Mouse (Mus musculus): ENCODE results near the gene Mfng. TPM values are rescaled to one million over a fixed set of nuclear protein-coding genes. Genes with fewer than 3 reads are reported as not detected.

The Mfng gene
- polyA plus RNA-seq, 2 experiments, result 2.9 to 3.4 TPM

- ATAC-seq (ENCODE audit: insufficient read depth) (no peak), DNase-seq (ENCODE audit: low read depth in 3 of 3, low spot score in 3 of 3) (no peak)
- Histone ChIP-seq H3K4me1 (replicated peaks; ENCODE audit: control insufficient read depth in 2 of 2, insufficient read depth in 2 of 2, low read length in 1 of 2) (peaks cover 0 to 3% of the 10 kb centered on the region in 2 experiments; a peak in 1 of 4 replicates), H3K9ac (replicated peaks) (no peak overlapping the region), H3K27me3 (ENCODE audit: control insufficient read depth, insufficient read depth, low read length) (no peaks in the 10 kb centered on the region), H3K4me3 (ENCODE audit: insufficient read depth in 1 of 2, low read depth in 2 of 2, low read length in 2 of 2) (no peak overlapping the region), H3K36me3 (replicated peaks; ENCODE audit: control insufficient read depth, insufficient read depth, low read depth) (no peaks in the 10 kb centered on the region), H3K27ac (no peak overlapping the region), H3K9me3 (ENCODE audit: control insufficient read depth, low read length) (no peaks in the 10 kb centered on the region), H3K4me2 (ENCODE audit: low read depth) (no peak overlapping the region)
- TF ChIP-seq EP300 (IDR thresholded peaks at IDR 0.05; ENCODE audit: low read depth) (no peak), CTCF (IDR thresholded peaks at IDR 0.05; ENCODE audit: low read depth) (no peak)
- 71% methylated on average over 7 of the region's 7 CpGs for WGBS (ENCODE audit: insufficient replicate concordance)
Observed at GRCm38 (mm10) chr15:78785258-78785657, 12.0 kb upstream of the Mfng start.

DNA sequence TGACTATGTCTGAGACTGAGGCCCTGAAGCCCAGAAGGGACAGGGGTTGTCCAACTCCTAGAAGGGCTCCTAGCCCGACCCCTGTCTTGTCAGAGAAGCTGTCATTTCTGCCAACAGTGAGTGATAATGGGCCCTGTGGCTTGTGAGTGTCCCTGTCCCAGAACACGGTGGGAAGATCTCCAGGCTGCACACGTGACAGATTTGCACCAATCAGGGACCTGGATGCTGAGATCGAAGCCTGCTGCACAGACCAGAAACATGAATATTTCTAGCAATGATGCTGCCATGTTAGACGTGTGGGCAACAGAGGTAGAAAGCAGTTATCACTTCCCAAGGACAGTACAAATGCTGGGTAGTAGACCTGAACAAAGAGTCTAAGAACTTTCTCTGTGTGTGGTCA lies 11.2 kb upstream of the Mfng start:
- Histone ChIP-seq H3K9ac (replicated peaks) (no peak overlapping the region), H3K9me3 (ENCODE audit: control insufficient read depth, low read length) (no peaks in the 10 kb centered on the region), H3K4me1 (replicated peaks; ENCODE audit: control insufficient read depth in 2 of 2, insufficient read depth in 2 of 2, low read length in 1 of 2) (0 out of 4 replicates have a peak, but pooled peaks cover 0 to 3% of the 10 kb centered on the region in 2 experiments), H3K27ac (no peak overlapping the region), H3K4me2 (ENCODE audit: low read depth) (no peak overlapping the region), H3K36me3 (replicated peaks; ENCODE audit: control insufficient read depth, insufficient read depth, low read depth) (no peaks in the 10 kb centered on the region), H3K27me3 (ENCODE audit: control insufficient read depth, insufficient read depth, low read length) (no peaks in the 10 kb centered on the region), H3K4me3 (ENCODE audit: insufficient read depth in 1 of 2, low read depth in 2 of 2, low read length in 2 of 2) (no peak overlapping the region)
- ATAC-seq (ENCODE audit: insufficient read depth) (no peak), DNase-seq (ENCODE audit: low read depth in 3 of 3, low spot score in 3 of 3) (no peak)
- WGBS (ENCODE audit: insufficient replicate concordance), result 44% methylated on average over 5 of the region's 5 CpGs
- TF ChIP-seq CTCF (IDR thresholded peaks at IDR 0.05; ENCODE audit: low read depth) (no peak), EP300 (IDR thresholded peaks at IDR 0.05; ENCODE audit: low read depth) (no peak)

DNA sequence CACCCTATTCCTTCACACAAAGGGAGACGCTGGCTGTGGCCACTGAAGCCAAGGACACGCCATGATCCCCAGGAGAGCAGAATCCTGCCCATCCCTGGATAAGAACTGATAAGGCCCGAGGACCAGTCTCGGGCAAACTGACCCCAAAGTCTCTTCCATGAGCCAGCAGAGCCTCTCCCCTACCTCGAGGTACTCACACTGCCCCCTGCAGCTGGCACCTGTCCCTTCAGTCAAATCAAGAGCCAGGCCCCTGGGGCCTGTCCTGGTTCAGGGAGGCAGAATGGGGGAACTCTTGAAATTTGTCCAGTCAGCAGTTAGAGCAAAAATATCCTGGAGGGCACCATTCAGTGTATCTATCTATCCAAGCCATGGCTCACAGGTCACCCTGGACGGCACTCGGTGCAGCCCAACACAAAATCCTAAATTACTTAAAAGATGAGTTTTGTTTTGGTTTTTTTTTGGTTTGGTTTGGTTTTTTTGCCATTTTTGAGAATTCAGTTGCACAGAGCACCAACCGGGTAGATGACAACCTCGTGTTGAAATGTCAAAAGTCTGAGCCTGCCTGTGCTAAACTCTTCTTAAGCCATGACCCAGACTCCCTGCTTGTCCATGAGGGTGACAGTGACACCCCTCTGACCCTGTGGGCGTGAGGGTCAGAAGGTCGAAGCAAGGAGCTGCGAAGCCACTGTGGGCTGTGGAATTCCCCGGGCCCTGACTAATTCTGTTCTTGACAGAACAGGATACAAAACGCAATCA lies 9.3 kb upstream of the Mfng start:
- Histone ChIP-seq H3K36me3 (replicated peaks; ENCODE audit: control insufficient read depth, insufficient read depth, low read depth) (no peaks in the 10 kb centered on the region), H3K27me3 (ENCODE audit: control insufficient read depth, insufficient read depth, low read length) (no peaks in the 10 kb centered on the region), H3K4me3 (ENCODE audit: insufficient read depth in 1 of 2, low read depth in 2 of 2, low read length in 2 of 2) (no peak overlapping the region), H3K27ac (no peak overlapping the region), H3K4me2 (ENCODE audit: low read depth) (no peak overlapping the region), H3K9me3 (ENCODE audit: control insufficient read depth, low read length) (no peaks in the 10 kb centered on the region), H3K4me1 (replicated peaks; ENCODE audit: control insufficient read depth in 2 of 2, insufficient read depth in 2 of 2, low read length in 1 of 2) (peaks cover 0 to 6% of the 10 kb centered on the region in 2 experiments; a peak in 1 of 4 replicates), H3K9ac (replicated peaks) (no peak overlapping the region)
- ATAC-seq (ENCODE audit: insufficient read depth) (no peak), DNase-seq (ENCODE audit: low read depth in 3 of 3, low spot score in 3 of 3) (no peak)
- WGBS (ENCODE audit: insufficient replicate concordance), result 60% methylated on average over 14 of the region's 14 CpGs
- TF ChIP-seq CTCF (IDR thresholded peaks at IDR 0.05; ENCODE audit: low read depth) (no peak; the same call in 1 of the 2 replicates), EP300 (IDR thresholded peaks at IDR 0.05; ENCODE audit: low read depth) (no peak)

- no peaks in the 10 kb centered on the region for H3K27me3 ChIP-seq (ENCODE audit: control insufficient read depth, insufficient read depth, low read length)
- no peak overlapping the region for H3K4me2 ChIP-seq (ENCODE audit: low read depth)
- WGBS (ENCODE audit: insufficient replicate concordance), result 66% methylated on average over 7 of the region's 7 CpGs
- no peaks in the 10 kb centered on the region for H3K36me3 ChIP-seq (replicated peaks; ENCODE audit: control insufficient read depth, insufficient read depth, low read depth)
- no peaks in the 10 kb centered on the region for H3K9me3 ChIP-seq (ENCODE audit: control insufficient read depth, low read length)
- no peak overlapping the region for H3K27ac ChIP-seq
- peaks cover 0 to 5% of the 10 kb centered on the region in 2 experiments; a peak in 1 of 4 replicates for H3K4me1 ChIP-seq (replicated peaks; ENCODE audit: control insufficient read depth in 2 of 2, insufficient read depth in 2 of 2, low read length in 1 of 2)
- ATAC-seq (ENCODE audit: insufficient read depth), result peak; percentile 51; the same call in 1 of the 2 replicates
- DNase-seq (ENCODE audit: low read depth in 3 of 3, low spot score in 3 of 3), result no peak
- H3K9ac ChIP-seq (replicated peaks), result no peak overlapping the region
- H3K4me3 ChIP-seq (ENCODE audit: insufficient read depth in 1 of 2, low read depth in 2 of 2, low read length in 2 of 2), result no peak overlapping the region
- TF ChIP-seq EP300 (IDR thresholded peaks at IDR 0.05; ENCODE audit: low read depth) (no peak), CTCF (IDR thresholded peaks at IDR 0.05; ENCODE audit: low read depth) (no peak)
Observed at GRCm38 (mm10) chr15:78780908-78781307, 7.6 kb upstream of the Mfng start.

GRCm38 (mm10) chr15:78780359-78780758 lies 7.1 kb upstream of the Mfng start:
- no peak for TF ChIP-seq CTCF (IDR thresholded peaks at IDR 0.05; ENCODE audit: low read depth)
- no peak for TF ChIP-seq EP300 (IDR thresholded peaks at IDR 0.05; ENCODE audit: low read depth)
- Histone ChIP-seq H3K4me1 (replicated peaks; ENCODE audit: control insufficient read depth in 2 of 2, insufficient read depth in 2 of 2, low read length in 1 of 2) (peaks cover 0 to 3% of the 10 kb centered on the region in 2 experiments; a peak in 1 of 4 replicates), H3K4me3 (ENCODE audit: insufficient read depth in 1 of 2, low read depth in 2 of 2, low read length in 2 of 2) (no peak overlapping the region), H3K36me3 (replicated peaks; ENCODE audit: control insufficient read depth, insufficient read depth, low read depth) (no peaks in the 10 kb centered on the region), H3K9ac (replicated peaks) (no peak overlapping the region), H3K27ac (no peak overlapping the region), H3K4me2 (ENCODE audit: low read depth) (no peak overlapping the region), H3K27me3 (ENCODE audit: control insufficient read depth, insufficient read depth, low read length) (no peaks in the 10 kb centered on the region), H3K9me3 (ENCODE audit: control insufficient read depth, low read length) (no peaks in the 10 kb centered on the region)
- WGBS (ENCODE audit: insufficient replicate concordance), result 81% methylated on average over 14 of the region's 14 CpGs
- ATAC-seq (ENCODE audit: insufficient read depth), result no peak
- DNase-seq (ENCODE audit: low read depth in 3 of 3, low spot score in 3 of 3), result no peak

All from liver, embryonic 14.5 days (tissue).